Mouse (Mus musculus) lung, embryonic 15.5 days (tissue): ENCODE results near the gene Ahcyl1. TPM values are rescaled to one million over a fixed set of nuclear protein-coding genes. Genes with fewer than 3 reads are reported as not detected.
"Not testable (repeated sequence)": the region's sequence is repeated elsewhere in the genome, so short reads cannot be mapped to it uniquely, and the experiment has no call there.

Experiments used
- ATAC-seq: fragments of 200-750 bp; cut with Nextera tagmentation; 2 replicates; pipeline ENCODE4 v1.8.0; 2017; ENCODE audit warnings: moderate number of reproducible peaks, borderline replicate concordance; ENCODE audit not compliant: low FRiP score, low TSS enrichment; ENCODE audit errors: extremely low read depth
- H3K27ac ChIP-seq: fragments of 300-500 bp; sonication (generic); 2 replicates; pipeline ENCODE4 v1.5.1; 2015; ENCODE audit warnings: moderate library complexity, mild to moderate bottlenecking, inconsistent platforms
- H3K27me3 ChIP-seq: fragments of 300-500 bp; sonication (generic); 2 replicates; pipeline ENCODE4 v1.6.1; 2015; ENCODE audit warnings: inconsistent platforms
- H3K36me3 ChIP-seq: fragments of 300-500 bp; sonication (generic); 2 replicates; pipeline ENCODE4 v1.6.1; 2015; ENCODE audit warnings: inconsistent platforms
- H3K4me1 ChIP-seq: fragments of 300-500 bp; sonication (generic); 2 replicates; pipeline ENCODE4 v1.6.1; 2015; ENCODE audit warnings: inconsistent platforms
- H3K4me2 ChIP-seq: fragments of 300-500 bp; sonication (generic); 2 replicates; pipeline ENCODE4 v1.6.1; 2015; ENCODE audit warnings: inconsistent platforms, mild to moderate bottlenecking, moderate library complexity
- H3K4me3 ChIP-seq: fragments of 300-500 bp; sonication (generic); 2 replicates; pipeline ENCODE4 v1.5.1; 2015; ENCODE audit warnings: mild to moderate bottlenecking, inconsistent platforms
- H3K9ac ChIP-seq: fragments of 300-500 bp; sonication (generic); 2 replicates; pipeline ENCODE4 v1.6.1; 2015; ENCODE audit warnings: inconsistent platforms
- H3K9me3 ChIP-seq: fragments of 300-500 bp; sonication (generic); 2 replicates; pipeline ENCODE4 v1.6.1; 2016; ENCODE audit warnings: inconsistent platforms
- WGBS: fragments of 180-500 bp; shearing (Covaris S2); methylation state at CpG from one replicate; pipeline ENCODE4 v1.1.7; 2015; 5-methylcytosine and 5-hydroxymethylcytosine counted together
- polyA plus RNA-seq: library from polyadenylated mRNA; unstranded; fragments of >200 nt; fragmentation: Nextera tagmentation; extraction: Ambion mirVana; gene quantifications from 2 replicates; pipeline ENCODE4 v1.2.1, GENCODE M21; 2015

Ahcyl1 gene
- polyA plus RNA-seq, 1 experiment from 2014 or later, result 83.3 TPM

GRCm38 (mm10) chr3:107735620-107736019 lies 39.3 kb upstream of the Ahcyl1 start:
- H3K4me3 ChIP-seq, H3K9me3 ChIP-seq, H3K27me3 ChIP-seq, H3K9ac ChIP-seq, H3K27ac ChIP-seq, ATAC-seq, H3K36me3 ChIP-seq, H3K4me2 ChIP-seq: not testable (repeated sequence)
- WGBS, result 93% methylated on average over 13 of the region's 13 CpGs
- peaks cover 11% of the 10 kb centered on the region for H3K4me1 ChIP-seq

GRCm38 (mm10) chr3:107733329-107733728 lies 37.0 kb upstream of the Ahcyl1 start:
- no peaks in the 10 kb centered on the region for H3K9me3 ChIP-seq
- 68% methylated on average over 1 of the region's 1 CpGs for WGBS

DNA sequence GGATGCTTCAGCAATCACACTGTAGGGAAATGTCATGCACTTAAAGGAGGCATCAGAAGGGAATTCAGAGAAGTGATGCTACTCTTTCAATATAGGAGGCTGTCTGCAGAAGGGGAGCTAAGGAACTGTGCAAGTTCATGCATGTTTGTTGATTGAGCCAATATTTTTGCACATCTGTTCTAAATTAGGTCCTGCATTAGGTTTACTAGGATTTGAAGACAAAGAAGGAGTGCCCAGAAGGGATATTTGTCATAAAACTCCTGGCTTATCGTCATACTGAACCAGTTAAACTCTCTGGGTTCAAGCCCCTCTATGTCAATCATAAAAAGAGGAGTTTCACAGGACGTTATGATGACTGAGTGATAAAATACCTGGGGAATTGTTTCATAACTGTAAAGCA lies 33.9 kb upstream of the Ahcyl1 start:
- H3K27me3 ChIP-seq, result no peaks in the 10 kb centered on the region
- H3K4me2 ChIP-seq, result no peak overlapping the region
- WGBS, result 60% methylated on average over 2 of the region's 2 CpGs
- no peaks in the 10 kb centered on the region for H3K9me3 ChIP-seq
- H3K4me1 ChIP-seq, result no peaks in the 10 kb centered on the region
- no peak overlapping the region for H3K27ac ChIP-seq
- no peak overlapping the region for H3K4me3 ChIP-seq
- no peaks in the 10 kb centered on the region for H3K36me3 ChIP-seq
- no peak overlapping the region for H3K9ac ChIP-seq
- ATAC-seq, result no peak

More at GRCm38 (mm10) chr3:107733329-107733728, 37.0 kb upstream of the Ahcyl1 start:
- H3K4me2 ChIP-seq, result no peak overlapping the region
- no peaks in the 10 kb centered on the region for H3K27me3 ChIP-seq
- no peaks in the 10 kb centered on the region for H3K4me1 ChIP-seq
- no peaks in the 10 kb centered on the region for H3K36me3 ChIP-seq
- no peak overlapping the region for H3K9ac ChIP-seq
- no peak overlapping the region for H3K4me3 ChIP-seq
- H3K27ac ChIP-seq, result no peak overlapping the region
- no peak for ATAC-seq

GRCm38 (mm10) chr3:107728509-107728908 lies 32.1 kb upstream of the Ahcyl1 start:
- ATAC-seq, result no peak

GRCm38 (mm10) chr3:107715971-107716370 lies 19.6 kb upstream of the Ahcyl1 start:
- Histone ChIP-seq H3K9ac (no peak overlapping the region), H3K36me3 (no peaks in the 10 kb centered on the region), H3K4me2 (no peak overlapping the region), H3K27me3 (no peaks in the 10 kb centered on the region), H3K9me3 (no peaks in the 10 kb centered on the region), H3K4me1 (peaks cover 31% of the 10 kb centered on the region), H3K27ac (no peak overlapping the region), H3K4me3 (no peak overlapping the region)
- 32% methylated on average over 1 of the region's 1 CpGs for WGBS
- no peak for ATAC-seq

More at GRCm38 (mm10) chr3:107728509-107728908, 32.1 kb upstream of the Ahcyl1 start:
- no peaks in the 10 kb centered on the region for H3K27me3 ChIP-seq
- no peak overlapping the region for H3K4me3 ChIP-seq
- H3K36me3 ChIP-seq, result no peaks in the 10 kb centered on the region
- no peaks in the 10 kb centered on the region for H3K9me3 ChIP-seq
- no peak overlapping the region for H3K4me2 ChIP-seq
- H3K27ac ChIP-seq, result no peak overlapping the region
- 57% methylated on average over 1 of the region's 1 CpGs for WGBS
- no peaks in the 10 kb centered on the region for H3K4me1 ChIP-seq
- H3K9ac ChIP-seq, result no peak overlapping the region

DNA sequence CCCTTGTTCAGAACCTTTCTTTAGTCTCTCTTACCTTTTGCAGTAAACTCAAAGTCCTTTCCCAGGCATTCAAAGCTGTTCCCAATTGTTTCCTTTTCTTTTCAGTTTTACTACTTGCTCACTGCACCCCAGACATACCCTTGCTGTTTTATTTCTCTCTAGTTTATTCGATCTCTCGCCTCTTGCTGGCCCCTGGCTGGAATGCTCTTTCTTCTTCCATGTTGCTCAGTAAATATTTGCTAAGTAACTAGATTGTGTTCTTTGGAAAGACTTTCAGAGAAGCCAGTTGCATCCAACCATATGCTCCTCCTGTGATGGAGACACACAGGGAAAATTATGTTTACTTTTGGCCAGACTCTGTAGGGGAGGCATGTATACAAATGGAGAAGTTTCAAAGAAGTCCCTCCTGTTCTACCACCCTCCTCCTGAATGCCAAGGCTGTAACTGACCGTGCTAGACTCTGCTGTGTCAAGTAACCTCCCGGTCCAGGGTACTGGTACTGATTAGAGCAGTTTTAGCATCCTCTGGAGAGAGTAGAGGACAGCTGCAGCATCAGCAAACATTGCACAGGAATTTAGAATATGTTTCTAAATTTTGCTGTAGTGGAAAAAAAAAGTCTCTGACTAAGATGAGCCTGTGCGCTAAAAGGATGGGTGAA lies 18.0 kb upstream of the Ahcyl1 start:
- Histone ChIP-seq H3K9me3 (no peaks in the 10 kb centered on the region), H3K9ac (no peak overlapping the region), H3K27me3 (no peaks in the 10 kb centered on the region), H3K4me1 (peaks cover 31% of the 10 kb centered on the region), H3K27ac (no peak overlapping the region), H3K4me3 (no peak overlapping the region), H3K4me2 (no peak overlapping the region), H3K36me3 (no peaks in the 10 kb centered on the region)
- ATAC-seq, result no peak; the same call in 1 of the 2 replicates
- 29% methylated on average over 5 of the region's 5 CpGs for WGBS

DNA sequence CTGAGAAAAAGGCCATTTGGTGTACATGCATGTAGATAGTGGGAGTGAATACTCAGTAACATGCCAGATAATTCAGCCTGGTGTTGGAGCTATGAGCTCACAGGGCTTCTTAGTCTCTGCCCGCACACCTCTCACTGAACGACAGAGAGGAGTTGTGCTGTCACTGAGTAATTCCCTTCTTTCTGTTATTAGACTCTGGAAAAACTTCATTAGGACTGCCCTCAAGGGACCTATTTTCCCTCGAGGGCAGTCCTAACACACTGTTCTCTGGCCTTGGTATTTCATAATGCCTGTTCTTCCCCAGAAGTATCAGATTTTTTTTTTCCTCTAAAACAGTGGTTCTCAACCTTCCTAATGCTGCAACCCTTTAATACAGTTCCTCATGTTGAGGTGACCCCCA lies 15.7 kb upstream of the Ahcyl1 start:
- Histone ChIP-seq H3K27me3 (no peaks in the 10 kb centered on the region), H3K36me3 (no peaks in the 10 kb centered on the region), H3K4me1 (peaks cover 27% of the 10 kb centered on the region), H3K27ac (no peak overlapping the region), H3K9ac (no peak overlapping the region), H3K4me2 (no peak overlapping the region), H3K4me3 (no peak overlapping the region), H3K9me3 (no peaks in the 10 kb centered on the region)
- no peak for ATAC-seq
- WGBS, result 49% methylated on average over 3 of the region's 3 CpGs

- Histone ChIP-seq H3K27ac (no peak overlapping the region), H3K9me3 (no peaks in the 10 kb centered on the region), H3K36me3 (no peaks in the 10 kb centered on the region), H3K4me3 (no peak overlapping the region), H3K4me1 (peaks cover 9% of the 10 kb centered on the region; the same call in 1 of the 2 replicates), H3K4me2 (no peak overlapping the region), H3K27me3 (no peaks in the 10 kb centered on the region), H3K9ac (no peak overlapping the region)
- WGBS, result 59% methylated on average over 3 of the region's 3 CpGs
- ATAC-seq, result no peak
These were observed 12.8 kb upstream of the Ahcyl1 start for GRCm38 (mm10) chr3:107709156-107709555.

DNA sequence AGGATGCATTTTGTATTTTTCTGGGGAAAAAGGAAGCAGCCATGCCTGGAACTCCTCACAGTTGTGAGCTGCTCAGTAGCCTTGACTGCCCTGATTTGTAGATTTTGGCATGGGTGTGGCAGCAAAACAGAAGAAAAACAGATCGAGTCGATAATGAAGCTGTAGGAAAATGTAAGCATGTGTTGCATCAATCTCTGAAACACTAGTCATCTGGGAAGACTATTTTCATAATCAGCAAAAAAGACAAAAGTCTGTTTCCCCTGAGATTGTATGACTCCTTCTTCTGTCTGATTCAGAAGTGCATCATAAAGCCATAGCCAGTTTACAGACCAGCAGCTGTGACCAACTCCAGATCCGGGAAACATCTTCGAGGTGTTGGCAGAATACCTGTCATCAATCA lies 10.9 kb upstream of the Ahcyl1 start:
- no peaks in the 10 kb centered on the region for H3K27me3 ChIP-seq
- 0 out of 2 replicates have a peak, but pooled peaks cover 3% of the 10 kb centered on the region for H3K4me1 ChIP-seq
- no peak overlapping the region for H3K9ac ChIP-seq
- 60% methylated on average over 4 of the region's 4 CpGs for WGBS
- H3K4me2 ChIP-seq, result no peak overlapping the region
- no peak overlapping the region for H3K27ac ChIP-seq
- H3K4me3 ChIP-seq, result no peak overlapping the region
- H3K9me3 ChIP-seq, result no peaks in the 10 kb centered on the region
- H3K36me3 ChIP-seq, result no peaks in the 10 kb centered on the region
- ATAC-seq, result no peak

GRCm38 (mm10) chr3:107706164-107706563 lies 9.8 kb upstream of the Ahcyl1 start:
- no peaks in the 10 kb centered on the region for H3K36me3 ChIP-seq
- no peak overlapping the region for H3K9ac ChIP-seq
- H3K27ac ChIP-seq, result no peak overlapping the region
- WGBS, result 23% methylated on average over 2 of the region's 2 CpGs
- ATAC-seq, result no peak
- H3K4me2 ChIP-seq, result no peak overlapping the region
- H3K4me1 ChIP-seq, result 0 out of 2 replicates have a peak, but pooled peaks cover 3% of the 10 kb centered on the region
- H3K4me3 ChIP-seq, result no peak overlapping the region
- no peaks in the 10 kb centered on the region for H3K27me3 ChIP-seq
- H3K9me3 ChIP-seq, result no peaks in the 10 kb centered on the region

GRCm38 (mm10) chr3:107704371-107704705 lies 8.0 kb upstream of the Ahcyl1 start:
- H3K36me3 ChIP-seq, result no peaks in the 10 kb centered on the region
- no peak overlapping the region for H3K9ac ChIP-seq
- H3K4me2 ChIP-seq, result no peak overlapping the region
- H3K27me3 ChIP-seq, result no peaks in the 10 kb centered on the region
- 61% methylated on average over 1 of the region's 1 CpGs for WGBS
- H3K4me3 ChIP-seq, result no peak overlapping the region
- no peak for ATAC-seq
- no peaks in the 10 kb centered on the region for H3K9me3 ChIP-seq
- no peak overlapping the region for H3K27ac ChIP-seq
- 0 out of 2 replicates have a peak, but pooled peaks cover 3% of the 10 kb centered on the region for H3K4me1 ChIP-seq

DNA sequence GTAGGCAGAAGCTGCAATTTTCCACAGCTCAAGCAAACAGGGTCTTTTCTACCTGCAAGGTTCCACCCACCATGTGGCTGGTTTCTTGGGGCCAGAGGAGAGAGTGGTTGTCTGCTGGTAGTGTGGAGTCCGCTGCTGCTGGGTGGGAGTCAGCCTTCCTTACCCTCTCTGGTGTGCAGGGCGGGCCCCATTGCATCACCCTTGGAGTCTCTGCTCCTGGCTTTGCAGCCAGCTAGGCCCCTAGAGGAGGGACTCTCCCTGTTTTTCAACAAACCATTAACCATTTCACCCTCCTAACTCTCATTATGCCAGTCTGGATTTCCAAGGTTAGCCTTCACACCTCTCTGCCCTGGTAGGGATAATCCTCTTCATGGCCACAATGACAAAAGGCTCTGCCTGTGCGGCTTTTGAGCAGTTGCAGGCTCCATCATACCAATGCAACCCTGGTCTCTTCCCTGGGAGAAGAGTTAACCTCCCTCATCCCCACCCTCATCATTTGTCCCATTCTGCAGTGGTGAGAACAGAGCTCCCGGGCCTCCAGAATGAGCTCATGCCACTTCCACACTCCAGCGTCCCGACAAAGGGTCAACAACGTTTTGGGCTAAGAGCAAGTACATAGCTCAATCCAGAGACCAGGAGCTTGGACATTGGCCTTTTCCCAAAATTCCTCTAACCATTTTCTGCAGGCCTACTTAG lies 7.5 kb upstream of the Ahcyl1 start:
- Histone ChIP-seq H3K9ac (no peak overlapping the region), H3K27ac (no peak overlapping the region), H3K9me3 (no peaks in the 10 kb centered on the region), H3K4me3 (no peak overlapping the region), H3K27me3 (no peaks in the 10 kb centered on the region), H3K4me2 (no peak overlapping the region), H3K36me3 (no peaks in the 10 kb centered on the region), H3K4me1 (0 out of 2 replicates have a peak, but pooled peaks cover 3% of the 10 kb centered on the region)
- 81% methylated on average over 7 of the region's 7 CpGs for WGBS
- ATAC-seq, result no peak
